Mouse (Mus musculus) stomach, postnatal 0 days (tissue): ENCODE measurements around the gene Trcg1.

Source experiments
- CTCF ChIP-seq: IDR thresholded peaks from 2 replicates; pipeline ENCODE4 v1.5.1; 2016; ENCODE audit warnings: antibody characterized with exemption, low read depth, mild to moderate bottlenecking, moderate library complexity
- EP300 ChIP-seq: optimal IDR thresholded peaks from 2 replicates; pipeline ENCODE3; 2016; ENCODE audit warnings: antibody characterized with exemption

- no peak for TF ChIP-seq CTCF
- no peak for TF ChIP-seq EP300
Measured at GRCm38 (mm10) chr9:57279441-57279840, 43.1 kb downstream of the Trcg1 start.
